Mouse (Mus musculus): ENCODE measurements around the gene Ccnjl. TPM values are rescaled to one million over a fixed set of nuclear protein-coding genes. Genes with fewer than 3 reads are reported as not detected.

The Ccnjl gene
- total and polyA plus RNA-seq, 3 experiments = not detected

GRCm38 (mm10) chr11:43633165-43633564 is 104.6 kb downstream of the Ccnjl start:
- TF ChIP-seq TBP (IDR thresholded peaks at IDR 0.05; ENCODE audit: low read depth, low read length) = no peak
- no peak for TF ChIP-seq MAFK (IDR thresholded peaks at IDR 0.05; ENCODE audit: borderline replicate concordance, low read depth, low read length)
- TF ChIP-seq GABPA (IDR thresholded peaks at IDR 0.05; ENCODE audit: low read depth, low read length) = no peak
- no peak for TF ChIP-seq ZMIZ1 (IDR thresholded peaks at IDR 0.05; ENCODE audit: low read depth, low read length)
- TF ChIP-seq MEF2A (IDR thresholded peaks at IDR 0.05; ENCODE audit: extremely low read depth, insufficient replicate concordance, low read depth, low read length, poor library complexity, severe bottlenecking) = no peak
- no peak for TF ChIP-seq ZNF384 (IDR thresholded peaks at IDR 0.05; ENCODE audit: low read depth, low read length)
- TF ChIP-seq MYB (IDR thresholded peaks at IDR 0.05; ENCODE audit: low read depth, low read length) = no peak
- TF ChIP-seq HCFC1 (IDR thresholded peaks at IDR 0.05; ENCODE audit: low read depth, low read length) = no peak
- TF ChIP-seq EP300 (IDR thresholded peaks at IDR 0.05; ENCODE audit: low read depth in 1 of 2, low read length in 2 of 2) = no peak
- no peak for TF ChIP-seq SIN3A (IDR thresholded peaks at IDR 0.05; ENCODE audit: low read length)
- TF ChIP-seq MAZ (IDR thresholded peaks at IDR 0.05; ENCODE audit: low read depth, low read length) = no peak
- TF ChIP-seq RAD21 (IDR thresholded peaks at IDR 0.05; ENCODE audit: low read depth, low read length) = no peak
- TF ChIP-seq TAL1 (IDR thresholded peaks at IDR 0.05; ENCODE audit: low read length) = no peak
- no peak for TF ChIP-seq USF1 (IDR thresholded peaks at IDR 0.05; ENCODE audit: low read depth, low read length)
- no peak for TF ChIP-seq MAX (IDR thresholded peaks at IDR 0.05; ENCODE audit: low read length)
- no peak for TF ChIP-seq ELF1 (IDR thresholded peaks at IDR 0.05; ENCODE audit: low read depth, low read length)
- Histone ChIP-seq H3K79me2 (ENCODE audit: control insufficient read depth, insufficient read depth, low read length, poor library complexity) (no peaks in the 10 kb centered on the region), H3K4me1 (ENCODE audit: control insufficient read depth in 1 of 2, insufficient read depth in 2 of 2, low read length in 2 of 2) (peaks cover 0 to 5% of the 10 kb centered on the region in 2 experiments; a peak in 1 of 4 replicates), H3K9ac (ENCODE audit: control insufficient read depth, low read depth, low read length, poor library complexity, severe bottlenecking) (no peak overlapping the region), H3K27me3 (ENCODE audit: control insufficient read depth in 1 of 2, insufficient read depth in 2 of 2, low read length in 2 of 2) (peaks cover 0 to under 1% of the 10 kb centered on the region in 2 experiments; a peak in 2 of 4 replicates), H3K9me3 (replicated peaks; ENCODE audit: insufficient read depth, low read length) (no peaks in the 10 kb centered on the region), H3K36me3 (ENCODE audit: control insufficient read depth in 1 of 2, insufficient read depth in 2 of 2, low read length in 2 of 2) (no peaks in the 10 kb centered on the region), H3K4me3 (ENCODE audit: control insufficient read depth in 1 of 2, insufficient read depth in 1 of 2, low read depth in 2 of 2, low read length in 2 of 2) (no peak overlapping the region), H3K27ac (ENCODE audit: control insufficient read depth, low read depth, low read length) (no peak overlapping the region)
- DNase-seq (ENCODE audit: low read depth, low spot score) = no peak

GRCm38 (mm10) chr11:43633658-43634401 is 105.2 kb downstream of the Ccnjl start:
- Histone ChIP-seq H3K36me3 (ENCODE audit: control insufficient read depth in 1 of 2, insufficient read depth in 2 of 2, low read length in 2 of 2) (no peaks in the 10 kb centered on the region), H3K4me1 (ENCODE audit: control insufficient read depth in 1 of 2, insufficient read depth in 2 of 2, low read length in 2 of 2) (peaks cover 0 to 5% of the 10 kb centered on the region in 2 experiments; a peak in 1 of 4 replicates), H3K9me3 (replicated peaks; ENCODE audit: insufficient read depth, low read length) (no peaks in the 10 kb centered on the region), H3K27ac (ENCODE audit: control insufficient read depth, low read depth, low read length) (no peak overlapping the region), H3K9ac (ENCODE audit: control insufficient read depth, low read depth, low read length, poor library complexity, severe bottlenecking) (no peak overlapping the region), H3K4me3 (ENCODE audit: control insufficient read depth in 1 of 2, insufficient read depth in 1 of 2, low read depth in 2 of 2, low read length in 2 of 2) (no peak overlapping the region), H3K79me2 (ENCODE audit: control insufficient read depth, insufficient read depth, low read length, poor library complexity) (no peaks in the 10 kb centered on the region), H3K27me3 (ENCODE audit: control insufficient read depth in 1 of 2, insufficient read depth in 2 of 2, low read length in 2 of 2) (peaks cover 0 to 2% of the 10 kb centered on the region in 2 experiments; a peak in 2 of 4 replicates)
- TF ChIP-seq NRF1 (IDR thresholded peaks at IDR 0.05; ENCODE audit: insufficient read depth, low read depth, low read length, poor library complexity, severe bottlenecking) (no peak), NELFE (IDR thresholded peaks at IDR 0.05; ENCODE audit: low read depth, low read length) (no peak), JUND (IDR thresholded peaks at IDR 0.05; ENCODE audit: low read depth, low read length) (no peak), MAZ (IDR thresholded peaks at IDR 0.05; ENCODE audit: low read depth, low read length) (no peak), ZMIZ1 (IDR thresholded peaks at IDR 0.05; ENCODE audit: low read depth, low read length) (no peak), RCOR1 (IDR thresholded peaks at IDR 0.05; ENCODE audit: low read depth, low read length) (no peak), KAT2A (conservative IDR thresholded peaks at IDR 0.05; ENCODE audit: low read depth, low read length) (no peak), SIN3A (IDR thresholded peaks at IDR 0.05; ENCODE audit: low read length) (no peak), ZKSCAN1 (IDR thresholded peaks at IDR 0.05; ENCODE audit: low read depth, low read length) (no peak), RAD21 (IDR thresholded peaks at IDR 0.05; ENCODE audit: low read depth, low read length) (no peak), MEF2A (IDR thresholded peaks at IDR 0.05; ENCODE audit: extremely low read depth, insufficient replicate concordance, low read depth, low read length, poor library complexity, severe bottlenecking) (no peak)
- DNase-seq (ENCODE audit: low read depth, low spot score) = no peak
